Mouse (Mus musculus): ENCODE data around the gene Gtf3c6. TPM values are rescaled to one million over a fixed set of nuclear protein-coding genes. Genes with fewer than 3 reads are reported as not detected.

Gene Gtf3c6
- total and polyA plus RNA-seq, 3 experiments, result 32.5 to 107 (median 32.7) TPM

- peak; percentile 53 for TF ChIP-seq NELFE (IDR thresholded peaks at IDR 0.05; ENCODE audit: low read depth, low read length)
- no peak for TF ChIP-seq MAFK (IDR thresholded peaks at IDR 0.05; ENCODE audit: insufficient replicate concordance, low read length)
- no peak for TF ChIP-seq POLR2AphosphoS2 (IDR thresholded peaks at IDR 0.05; ENCODE audit: low read depth, low read length)
- TF ChIP-seq USF2 (conservative IDR thresholded peaks at IDR 0.05; ENCODE audit: low read depth, low read length), result no peak
- TF ChIP-seq HCFC1 (IDR thresholded peaks at IDR 0.05; ENCODE audit: low read depth, low read length), result no peak; the same call in 1 of the 2 replicates
Observed at GRCm38 (mm10) chr10:40256716-40257115, 1.2 kb downstream of the Gtf3c6 start (continued).

DNA sequence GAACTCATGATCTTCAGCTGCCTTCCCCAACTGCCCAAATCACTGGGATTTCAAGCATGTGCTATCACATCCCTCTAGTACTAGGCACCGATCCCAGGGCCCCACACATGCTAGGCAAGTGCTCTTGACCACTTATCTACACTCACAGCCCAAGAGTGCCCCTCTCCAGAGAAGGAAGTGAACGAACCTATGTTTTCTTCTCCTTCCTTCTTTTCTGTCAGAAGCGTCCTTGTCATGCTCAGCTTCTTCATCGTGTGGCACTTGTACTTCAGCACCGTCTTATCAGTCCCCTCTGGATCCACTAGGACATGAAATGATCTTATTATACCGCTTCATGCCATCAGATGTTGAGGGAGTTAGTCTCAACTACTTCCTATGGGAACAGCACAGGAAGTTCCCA lies 6.9 kb downstream of the Gtf3c6 start:
- dilution Hi-C loops (cut with MboI; ENCODE audit: extremely low pct_ligation_motif_present, extremely low pct_unique_long_range_greater_than_20kb, low sequenced_read_pairs) (no loop called here), in situ Hi-C loops (cut with MboI; ENCODE audit: low pct_ligation_motif_present, low pct_unique_long_range_greater_than_20kb, low sequenced_read_pairs) (no loop called here)
- H3K9me3 ChIP-seq (replicated peaks; ENCODE audit: low read length), result no peaks in the 10 kb centered on the region
- no peak overlapping the region for H3K9ac ChIP-seq (ENCODE audit: insufficient read depth, low read depth)
- no peak overlapping the region for H3K4me3 ChIP-seq (replicated peaks in 1 of 3; ENCODE audit: low read depth in 2 of 3, low read length in 2 of 3, poor library complexity in 1 of 3)
- no peaks in the 10 kb centered on the region for H3K27me3 ChIP-seq (replicated peaks)
- DNase-seq (ENCODE audit: extremely low read depth), result no peak
- H3K4me1 ChIP-seq (ENCODE audit: control insufficient read depth in 1 of 2, insufficient read depth in 2 of 2), result peaks cover 3 to 10% of the 10 kb centered on the region in 2 experiments
- TF ChIP-seq MAX (IDR thresholded peaks at IDR 0.05; ENCODE audit: low read length) (no peak), E2F4 (IDR thresholded peaks at IDR 0.05; ENCODE audit: insufficient replicate concordance, low read depth, low read length) (no peak)
- H3K4me2 ChIP-seq (ENCODE audit: insufficient read depth, low read depth, poor library complexity, severe bottlenecking), result no peak overlapping the region
- H3K79me2 ChIP-seq (replicated peaks; ENCODE audit: control insufficient read depth, extremely low read depth, insufficient read depth, poor library complexity, severe bottlenecking), result peaks cover 6% of the 10 kb centered on the region
- H3K36me3 ChIP-seq (replicated peaks in 1 of 2; ENCODE audit: control insufficient read depth in 1 of 2, insufficient read depth in 1 of 2, low read length in 1 of 2), result peaks cover 51 to 66% of the 10 kb centered on the region in 2 experiments
- no peak overlapping the region for H3K27ac ChIP-seq (ENCODE audit: insufficient read depth, low read depth)

- no peak overlapping the region for H3K4me2 ChIP-seq (ENCODE audit: insufficient read depth, low read depth, poor library complexity, severe bottlenecking)
- H3K9ac ChIP-seq (ENCODE audit: insufficient read depth, low read depth), result no peak overlapping the region
- no peak overlapping the region for H3K27ac ChIP-seq (ENCODE audit: insufficient read depth, low read depth)
- peaks cover 51 to 65% of the 10 kb centered on the region in 2 experiments for H3K36me3 ChIP-seq (replicated peaks in 1 of 2; ENCODE audit: control insufficient read depth in 1 of 2, insufficient read depth in 1 of 2, low read length in 1 of 2)
- in situ Hi-C loops (cut with MboI; ENCODE audit: low pct_ligation_motif_present, low pct_unique_long_range_greater_than_20kb, low sequenced_read_pairs), result no loop called here
- TF ChIP-seq ZNF384 (IDR thresholded peaks at IDR 0.05; ENCODE audit: low read depth, low read length), result no peak
- peak in 1 of 2 experiments; percentile 24; a peak in 2 of 4 replicates for TF ChIP-seq CTCF (conservative IDR thresholded peaks at IDR 0.05 in 1 of 2, IDR thresholded peaks at IDR 0.05 in 1 of 2; ENCODE audit: low read depth in 2 of 2, low read length in 2 of 2)
- TF ChIP-seq RAD21 (IDR thresholded peaks at IDR 0.05; ENCODE audit: low read depth, low read length), result peak; percentile 15
- TF ChIP-seq RCOR1 (conservative IDR thresholded peaks at IDR 0.05; ENCODE audit: low read depth, low read length), result no peak
- no peaks in the 10 kb centered on the region for H3K27me3 ChIP-seq (replicated peaks)
- no peaks in the 10 kb centered on the region for H3K9me3 ChIP-seq (replicated peaks; ENCODE audit: low read length)
- dilution Hi-C loops (cut with MboI; ENCODE audit: extremely low pct_ligation_motif_present, extremely low pct_unique_long_range_greater_than_20kb, low sequenced_read_pairs), result no loop called here
- peaks cover 19% of the 10 kb centered on the region for H3K79me2 ChIP-seq (replicated peaks; ENCODE audit: control insufficient read depth, extremely low read depth, insufficient read depth, poor library complexity, severe bottlenecking)
- peaks cover 3 to 17% of the 10 kb centered on the region in 2 experiments for H3K4me1 ChIP-seq (ENCODE audit: control insufficient read depth in 1 of 2, insufficient read depth in 2 of 2)
- no peak for DNase-seq (ENCODE audit: extremely low read depth)
- H3K4me3 ChIP-seq (replicated peaks in 1 of 3; ENCODE audit: low read depth in 2 of 3, low read length in 2 of 3, poor library complexity in 1 of 3), result no peak overlapping the region
Observed at GRCm38 (mm10) chr10:40249625-40250024, 8.3 kb downstream of the Gtf3c6 start.

DNA sequence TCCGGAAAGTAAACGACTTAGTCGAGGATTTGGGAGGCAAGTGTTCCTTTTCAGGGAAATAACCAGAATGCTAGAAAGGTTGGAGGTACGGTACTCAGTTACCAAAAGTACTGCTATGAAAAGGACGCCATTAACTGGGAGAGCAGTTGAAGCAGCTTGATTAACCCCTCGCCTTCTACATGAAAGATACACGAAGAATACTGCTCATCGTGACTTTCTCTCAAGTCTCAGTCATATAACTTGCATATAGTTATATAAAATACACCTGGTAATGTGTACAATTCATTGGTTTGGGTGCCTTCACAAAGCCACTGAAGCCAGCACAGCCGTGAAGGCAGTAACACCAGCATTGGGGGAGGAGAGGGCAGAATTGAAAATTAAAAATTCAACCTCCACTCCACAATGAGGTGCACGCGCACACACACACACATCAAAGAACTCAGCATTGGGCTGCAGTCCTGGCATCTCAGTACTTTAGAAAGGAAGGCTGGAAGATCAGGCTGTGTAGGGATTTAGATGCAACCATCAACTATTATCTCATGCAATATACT lies 10.7 kb downstream of the Gtf3c6 start:
- peak overlapping the region; percentile 79 for H3K4me2 ChIP-seq (ENCODE audit: insufficient read depth, low read depth, poor library complexity, severe bottlenecking)
- H3K27ac ChIP-seq (ENCODE audit: insufficient read depth, low read depth), result no peak overlapping the region
- H3K4me1 ChIP-seq (ENCODE audit: control insufficient read depth in 1 of 2, insufficient read depth in 2 of 2), result peaks cover 5 to 30% of the 10 kb centered on the region in 2 experiments

More for the DNA sequence above, 10.7 kb downstream of the Gtf3c6 start:
- peak overlapping the region; percentile 81 to 99 (median 91) for H3K4me3 ChIP-seq (replicated peaks in 1 of 3; ENCODE audit: low read depth in 2 of 3, low read length in 2 of 3, poor library complexity in 1 of 3)
- in situ Hi-C loops (cut with MboI; ENCODE audit: low pct_ligation_motif_present, low pct_unique_long_range_greater_than_20kb, low sequenced_read_pairs) (no loop called here), dilution Hi-C loops (cut with MboI; ENCODE audit: extremely low pct_ligation_motif_present, extremely low pct_unique_long_range_greater_than_20kb, low sequenced_read_pairs) (no loop called here)
- peaks cover 50 to 68% of the 10 kb centered on the region in 2 experiments for H3K36me3 ChIP-seq (replicated peaks in 1 of 2; ENCODE audit: control insufficient read depth in 1 of 2, insufficient read depth in 1 of 2, low read length in 1 of 2)
- H3K27me3 ChIP-seq (replicated peaks), result no peaks in the 10 kb centered on the region
- no peak for DNase-seq (ENCODE audit: extremely low read depth)
- H3K9ac ChIP-seq (ENCODE audit: insufficient read depth, low read depth), result peak overlapping the region; percentile 58
- H3K9me3 ChIP-seq (replicated peaks; ENCODE audit: low read length), result no peaks in the 10 kb centered on the region
- H3K79me2 ChIP-seq (replicated peaks; ENCODE audit: control insufficient read depth, extremely low read depth, insufficient read depth, poor library complexity, severe bottlenecking), result peaks cover 37% of the 10 kb centered on the region
- TF ChIP-seq SIN3A (IDR thresholded peaks at IDR 0.05; ENCODE audit: low read length) (no peak), TBP (conservative IDR thresholded peaks at IDR 0.05; ENCODE audit: low read depth, low read length) (no peak), UBTF (IDR thresholded peaks at IDR 0.05; ENCODE audit: low read depth, low read length) (no peak), KAT2A (IDR thresholded peaks at IDR 0.05; ENCODE audit: insufficient replicate concordance, low read length) (no peak), JUN (IDR thresholded peaks at IDR 0.05; ENCODE audit: insufficient read depth, low read depth, low read length) (no peak), NRF1 (IDR thresholded peaks at IDR 0.05; ENCODE audit: low read depth, low read length) (no peak), USF2 (conservative IDR thresholded peaks at IDR 0.05; ENCODE audit: low read depth, low read length) (no peak), IRF4 (IDR thresholded peaks at IDR 0.05; ENCODE audit: low read depth, low read length) (no peak), ELF1 (IDR thresholded peaks at IDR 0.05; ENCODE audit: low read depth, low read length) (no peak), E2F4 (IDR thresholded peaks at IDR 0.05; ENCODE audit: insufficient replicate concordance, low read depth, low read length) (no peak)

Data from CH12.LX (cell line).